9 mouse cellular contexts compared by ENCODE assay signal in the genomic region with DNA sequence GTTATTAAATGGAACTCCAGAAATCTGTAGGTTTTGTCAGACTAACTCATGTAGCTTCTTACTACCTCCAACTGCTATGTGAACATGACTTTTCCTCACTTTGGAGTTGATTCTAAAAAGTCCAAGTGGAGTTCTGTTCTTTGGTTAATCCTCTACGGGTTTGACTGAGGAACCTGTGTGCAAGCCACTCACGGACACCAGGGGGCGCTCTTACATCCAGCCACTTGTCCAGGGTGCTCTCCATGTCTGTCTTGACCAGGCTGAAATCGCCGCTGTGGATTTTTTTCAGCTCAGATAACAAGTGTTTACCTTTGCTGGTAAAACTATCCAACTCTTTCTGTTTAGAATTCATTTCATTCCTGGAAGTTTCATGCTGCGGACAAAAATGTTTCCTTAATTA.
DNase-seq lines count a peak whose midpoint lies in the region; ATAC-seq and TF ChIP-seq lines count a peak whose summit lies in the region.
"Had no signal": no experiment of that assay in that cellular context is flagged by ENCODE, and none has a peak within 500 bp of the region (broad histone marks: within the 10 kb centered on the region; RNA-seq: fewer than 3 reads in every experiment).

No protein-coding gene starts in this region.

- H3K4me1 ChIP-seq in kidney, embryonic 15.5 days, result no peaks in the 10 kb centered on the region
- no peaks in the 10 kb centered on the region for H3K4me1 ChIP-seq in kidney, adult 2 months (ENCODE audit: control insufficient read depth, insufficient read depth, low read length)
- H3K4me1 ChIP-seq in liver, adult 2 months (ENCODE audit: control insufficient read depth, insufficient read depth, low read length), result no peaks in the 10 kb centered on the region
- H3K4me1 ChIP-seq in thymus, adult 2 months (replicated peaks; ENCODE audit: control insufficient read depth, insufficient read depth, low read length), result no peaks in the 10 kb centered on the region; the same call in 1 of the 2 replicates

- no peak for TF ChIP-seq POLR2A in kidney, adult 2 months (IDR thresholded peaks at IDR 0.05; ENCODE audit: low read depth, low read length)
- no peak for TF ChIP-seq POLR2A in liver, adult 2 months (IDR thresholded peaks at IDR 0.05; ENCODE audit: extremely low read depth, insufficient read depth, low read length)
- TF ChIP-seq POLR2A in thymus, adult 2 months (IDR thresholded peaks at IDR 0.05; ENCODE audit: control insufficient read depth, extremely low read depth, insufficient read depth, low read length, poor library complexity), result no peak

- TF ChIP-seq CTCF in kidney, adult 2 months (conservative IDR thresholded peaks at IDR 0.05; ENCODE audit: insufficient read depth, insufficient read length, low read depth, low read length), result peak; percentile 89
- TF ChIP-seq CTCF in liver, adult 2 months (IDR thresholded peaks at IDR 0.05; ENCODE audit: low read depth, low read length), result peak; percentile 94
- peak; percentile 82; the same call in 1 of the 2 replicates for TF ChIP-seq CTCF in thymus, adult 2 months (IDR thresholded peaks at IDR 0.05; ENCODE audit: borderline replicate concordance, control insufficient read depth, extremely low read depth, insufficient read depth, low read length, poor library complexity)

- H3K9ac ChIP-seq in kidney, embryonic 15.5 days, result no peak overlapping the region
- H3K9ac ChIP-seq in liver, adult 2 months (ENCODE audit: low read depth, low read length), result no peak overlapping the region

- DNase-seq in kidney, adult 18-20 months, result peak; percentile 78
- peak; percentile 52 for DNase-seq in c-Kit-positive CD71-positive TER-119-positive erythroid progenitor cells, embryonic 14.5 days (ENCODE audit: low spot score)
- DNase-seq in frontal cortex, adult 2 months (ENCODE audit: extremely low spot score in 1 of 2, low spot score in 1 of 2), result peak; percentile 31 to 88
- DNase-seq in kidney, adult 2 months, result peak; percentile 78
- DNase-seq in liver, adult 2 months (ENCODE audit: extremely low read depth, low read depth, low spot score), result peak; percentile 65
- peak; percentile 16 for DNase-seq in ovary, postnatal 10 days (ENCODE audit: low spot score)
- DNase-seq in thymus, adult 2 months, result peak; percentile 62

- H3K4me3 ChIP-seq in kidney, embryonic 15.5 days (replicated peaks), result no peak overlapping the region
- no peak overlapping the region for H3K4me3 ChIP-seq in kidney, adult 2 months (ENCODE audit: insufficient read depth, low read depth, low read length)
- H3K4me3 ChIP-seq in liver, adult 2 months (ENCODE audit: insufficient read depth, low read depth, low read length), result no peak overlapping the region
- no peak overlapping the region for H3K4me3 ChIP-seq in thymus, adult 2 months (ENCODE audit: control insufficient read depth, insufficient read depth, low read length)
- H3K4me3 ChIP-seq: erythroblast, embryonic 14.5 days had no signal

- no peak overlapping the region for H3K27ac ChIP-seq in kidney, embryonic 15.5 days
- H3K27ac ChIP-seq in kidney, adult 2 months (ENCODE audit: insufficient read depth, low read depth, low read length), result no peak overlapping the region
- H3K27ac ChIP-seq in liver, adult 2 months (replicated peaks; ENCODE audit: insufficient read depth, low read depth, low read length), result no peak overlapping the region
- no peak overlapping the region for H3K27ac ChIP-seq in thymus, adult 2 months (ENCODE audit: control insufficient read depth, insufficient read depth, low read length)

- no peaks in the 10 kb centered on the region for H3K79me2 ChIP-seq in liver, adult 2 months (ENCODE audit: control insufficient read depth, insufficient read depth, low read length)

- H3K9me3 ChIP-seq in kidney, embryonic 15.5 days (replicated peaks), result no peaks in the 10 kb centered on the region

- no peak for ATAC-seq in kidney, embryonic 15.5 days (replicated peaks; ENCODE audit: low FRiP score)

- no peaks in the 10 kb centered on the region for H3K36me3 ChIP-seq in kidney, embryonic 15.5 days
- no peaks in the 10 kb centered on the region for H3K36me3 ChIP-seq in kidney, adult 2 months (ENCODE audit: control insufficient read depth, insufficient read depth, low read length)
- H3K36me3 ChIP-seq in liver, adult 2 months (ENCODE audit: control insufficient read depth, insufficient read depth, low read length), result peaks cover 4% of the 10 kb centered on the region; the same call in 1 of the 2 replicates
- no peaks in the 10 kb centered on the region for H3K36me3 ChIP-seq in thymus, adult 2 months (ENCODE audit: control insufficient read depth, insufficient read depth, low read length)

- no peaks in the 10 kb centered on the region for H3K27me3 ChIP-seq in kidney, embryonic 15.5 days
- H3K27me3 ChIP-seq in kidney, adult 2 months (replicated peaks; ENCODE audit: control insufficient read depth, insufficient read depth, low read length), result no peaks in the 10 kb centered on the region
- no peaks in the 10 kb centered on the region for H3K27me3 ChIP-seq in liver, adult 2 months (ENCODE audit: control insufficient read depth, insufficient read depth, low read length)
- H3K27me3 ChIP-seq in thymus, adult 2 months (ENCODE audit: control insufficient read depth, insufficient read depth, low read length), result no peaks in the 10 kb centered on the region

- 20% methylated on average over 6 of the region's 6 CpGs for WGBS in kidney, embryonic 15.5 days
- WGBS in kidney, adult 2 months, result 12% methylated on average over 6 of the region's 6 CpGs
- WGBS in liver, adult 2 months, result 9% methylated on average over 6 of the region's 6 CpGs
- 32% methylated on average over 6 of the region's 6 CpGs for WGBS in thymus, adult 2 months

- H3K4me2 ChIP-seq in kidney, embryonic 15.5 days, result no peak overlapping the region

Comparison
In these comparisons a context has a peak if more than half of its experiments do, and no peak if none do; other contexts are left out.
1. DNase-seq: peak in every context shown above with its lines; median percentile 78 in kidney, adult 18-20 months; 78 in kidney, adult 2 months; 65 in liver, adult 2 months; 62 in thymus, adult 2 months; 60 in frontal cortex, adult 2 months; 52 in c-Kit-positive CD71-positive TER-119-positive erythroid progenitor cells, embryonic 14.5 days; 16 in ovary, postnatal 10 days.